Mouse (Mus musculus) CD8-positive naive resting alpha-beta T cell, adult 2 months (primary cell): ENCODE data around the gene Iqgap2.

Source experiments
- DNase-seq, 2 experiments: peaks; one replicate each; pipeline ENCODE4 v3.0.0; 2022; ENCODE audit warnings: low read depth in 2 of 2, low spot score in 2 of 2

Iqgap2 gene

DNA sequence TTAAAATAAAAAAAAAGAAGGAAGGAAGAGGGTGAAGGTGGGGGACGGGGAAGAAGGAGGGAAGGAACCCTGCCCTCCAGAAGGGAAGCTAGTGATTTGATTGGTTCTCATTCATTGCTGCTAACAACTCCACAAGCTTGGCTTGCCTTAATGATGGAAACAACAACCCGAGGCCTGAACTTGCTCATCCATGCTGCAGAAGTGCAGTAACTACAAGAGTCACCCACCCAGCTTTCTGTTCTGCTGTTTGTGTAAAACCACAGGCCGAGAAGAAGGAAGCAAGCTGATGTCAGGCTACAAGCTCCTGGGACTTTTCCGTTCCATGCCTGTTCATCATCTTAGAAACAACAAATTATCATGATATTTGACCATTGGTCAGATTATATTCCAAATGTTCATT, 176.4 kb downstream of the Iqgap2 start:
- DNase-seq = no peak

DNA sequence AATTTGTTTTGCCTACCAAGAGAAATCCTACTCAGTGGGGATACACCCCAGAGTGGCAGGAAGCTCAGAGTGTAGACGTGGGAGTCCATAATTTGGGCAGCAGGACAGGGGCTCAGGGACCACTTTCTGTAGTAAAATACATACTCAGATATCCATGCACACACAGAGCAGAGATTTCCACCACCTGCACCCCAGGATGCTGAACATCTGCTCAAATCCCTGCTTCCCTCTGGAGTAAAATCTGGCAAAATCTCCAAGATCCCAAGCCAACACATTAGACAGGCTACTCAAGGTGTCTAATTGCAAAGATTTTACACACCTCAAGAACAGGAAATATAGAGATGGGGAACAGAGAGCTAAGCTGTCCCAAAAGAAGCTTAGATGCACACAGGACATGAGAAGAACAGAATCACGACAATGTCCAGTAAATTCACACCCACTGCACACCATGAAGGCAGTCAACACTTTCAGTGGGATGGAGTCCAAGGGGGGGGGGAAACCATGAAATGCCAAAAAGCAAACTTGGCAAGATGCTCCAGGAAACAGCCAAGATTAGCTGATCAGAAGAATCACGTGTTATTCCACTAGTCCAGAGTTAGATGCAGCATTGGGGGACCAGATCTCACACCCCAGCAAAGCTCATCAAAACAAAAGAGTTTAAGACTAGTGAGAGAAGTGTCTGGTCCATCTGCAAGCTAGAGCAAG, 177.3 kb downstream of the Iqgap2 start:
- no peak for DNase-seq

DNA sequence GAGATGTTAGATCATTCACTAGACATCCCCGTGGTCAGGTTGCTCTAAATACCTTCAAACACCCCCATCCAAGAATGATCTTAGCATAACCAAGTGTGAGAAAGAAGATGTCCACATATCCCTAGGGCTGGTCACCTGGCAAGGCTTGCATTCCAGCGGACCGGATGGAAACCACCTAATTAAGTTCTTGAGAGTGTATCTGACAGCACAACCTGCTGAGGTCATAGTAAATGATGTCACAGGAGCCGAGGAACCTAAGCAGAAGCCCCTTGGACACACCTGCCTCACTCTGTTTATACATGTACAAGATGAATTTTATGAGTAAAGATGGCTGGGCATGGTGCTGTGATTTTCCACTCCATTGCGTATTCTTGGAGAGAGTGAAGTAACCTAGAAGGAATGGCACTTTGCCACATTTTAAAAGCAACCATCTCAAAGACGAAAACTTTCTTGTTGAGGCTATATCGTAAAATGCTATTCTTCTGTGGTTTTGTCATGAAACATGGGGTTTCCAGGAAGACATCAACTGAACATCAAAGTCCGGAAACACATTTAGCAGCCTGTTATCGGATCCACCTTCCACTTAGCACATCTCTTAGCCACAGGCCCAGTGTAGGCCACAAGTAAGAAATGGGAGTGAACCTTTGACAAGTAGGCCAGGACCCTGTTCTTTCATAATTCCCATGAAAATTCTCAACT, 179.0 kb downstream of the Iqgap2 start:
- DNase-seq = peak; percentile 51 to 58

DNA sequence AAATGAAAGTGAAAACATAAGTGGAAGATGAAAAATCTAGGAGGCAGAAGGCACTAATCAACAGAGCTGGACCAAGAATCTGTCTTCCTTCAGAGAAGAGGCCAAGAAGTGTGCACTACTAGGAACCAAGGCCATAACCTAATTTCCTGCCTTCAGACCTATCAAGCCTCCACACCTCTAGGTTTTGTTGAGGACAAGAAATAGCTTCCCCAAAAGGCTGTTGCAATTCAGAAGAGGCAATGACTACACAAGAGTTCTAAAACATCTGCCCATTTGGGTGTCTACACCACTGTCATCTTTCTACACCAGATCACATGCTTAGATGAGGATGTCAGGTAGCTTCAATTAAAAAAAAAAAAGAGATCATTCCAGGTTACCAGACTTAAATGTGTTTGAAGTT, 179.7 kb downstream of the Iqgap2 start:
- DNase-seq = no peak

DNA sequence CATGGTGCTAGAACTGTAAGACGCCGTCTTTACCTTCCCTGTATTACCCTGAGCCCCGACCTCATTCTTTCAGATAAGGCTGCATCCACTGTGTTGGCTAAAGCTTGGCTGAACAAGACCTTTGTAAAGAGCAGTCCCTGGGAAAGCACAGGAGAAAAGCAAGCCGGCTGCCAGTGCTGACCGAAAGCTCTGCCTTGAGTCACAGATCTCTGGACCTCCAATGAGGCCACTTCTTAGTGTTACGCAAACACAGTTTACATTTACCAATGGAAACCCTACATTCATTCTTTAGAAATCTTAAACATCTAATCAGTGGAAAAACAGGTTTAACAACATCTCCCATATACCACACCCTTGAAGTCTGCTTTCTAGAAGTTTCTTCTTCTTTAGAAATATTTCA, 186.1 kb downstream of the Iqgap2 start:
- no peak for DNase-seq

GRCm38 (mm10) chr13:95703376-95703775, 188.3 kb downstream of the Iqgap2 start:
- DNase-seq = no peak

DNA sequence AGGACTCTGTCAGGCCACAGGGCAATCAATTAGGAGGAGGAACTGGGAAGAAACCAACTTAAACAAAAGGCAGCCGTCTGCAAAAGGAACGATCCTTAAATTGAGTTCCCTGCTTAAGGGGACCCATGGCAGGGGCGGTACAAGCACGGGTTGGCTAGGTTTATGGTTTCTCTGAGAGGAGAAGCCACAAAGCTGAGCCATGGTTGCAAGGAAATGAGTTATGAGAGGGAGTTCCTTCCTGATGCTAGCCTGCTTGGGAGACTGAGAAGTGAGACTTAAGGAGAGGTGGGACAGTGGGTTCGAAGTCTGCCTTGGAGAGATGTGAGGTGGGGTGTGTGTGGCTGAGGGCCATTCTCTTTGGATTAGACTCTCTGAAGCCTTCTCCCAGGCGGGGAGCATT, 193.8 kb downstream of the Iqgap2 start:
- DNase-seq = no peak

GRCm38 (mm10) chr13:95696654-95697163, 195.0 kb downstream of the Iqgap2 start, which contains the start of gene F2rl2:
Gene F2rl2, plus strand, starts transcription at chr13:95696853.
- peak; percentile 33 to 43 for DNase-seq

DNA sequence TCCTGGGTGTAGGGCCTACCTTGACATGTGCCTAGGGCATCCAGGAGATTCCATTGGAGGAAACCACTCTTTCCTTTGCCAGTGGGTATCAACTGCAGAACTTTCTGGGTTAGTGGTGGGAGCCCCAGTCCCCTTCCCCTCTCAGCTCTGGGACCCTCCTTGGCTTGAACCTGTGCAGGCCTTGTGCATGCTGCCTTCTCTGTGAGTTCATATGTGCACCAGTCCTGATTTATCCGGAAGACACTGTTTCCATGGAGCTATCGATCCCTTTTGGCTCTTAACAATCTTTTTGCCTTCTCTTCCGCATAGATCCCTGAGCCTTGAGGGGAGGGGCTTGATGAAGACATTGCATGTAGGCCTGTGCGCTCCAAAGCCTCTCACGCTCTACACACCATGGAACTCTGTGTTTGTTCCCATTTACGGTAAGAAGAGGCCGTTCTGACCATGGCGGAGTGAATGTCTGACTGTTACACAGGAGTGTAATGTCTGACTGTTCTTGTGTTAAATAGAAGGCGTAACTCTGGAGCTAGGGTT, 195.5 kb downstream of the Iqgap2 start:
- DNase-seq = no peak

GRCm38 (mm10) chr13:95692201-95692600, 199.5 kb downstream of the Iqgap2 start:
- no peak for DNase-seq

DNA sequence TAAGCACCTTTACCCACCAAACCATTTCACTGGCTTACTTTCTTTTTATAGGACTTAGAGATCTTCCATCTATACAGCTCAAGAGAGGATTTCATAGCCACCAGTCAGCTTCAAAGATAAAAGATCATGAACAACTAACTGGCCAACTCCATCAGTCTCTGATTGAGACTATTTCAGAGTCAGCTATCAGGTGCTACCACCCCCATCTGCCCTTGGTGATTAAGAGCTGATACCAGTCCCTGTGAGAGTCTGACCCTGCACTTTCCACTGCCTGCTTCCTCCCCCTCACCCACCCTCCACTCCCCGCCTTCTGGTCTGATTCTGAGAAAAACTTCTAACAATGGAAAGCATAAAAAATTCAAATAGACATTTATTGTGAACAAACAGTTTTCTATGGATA, 203.1 kb downstream of the Iqgap2 start:
- DNase-seq = no peak

GRCm38 (mm10) chr13:95685736-95686135, 206.0 kb downstream of the Iqgap2 start:
- peak; percentile 33 to 54 for DNase-seq

GRCm38 (mm10) chr13:95684656-95685244, 207.0 kb downstream of the Iqgap2 start:
- DNase-seq = peak in 1 of 2 experiments; percentile 21

DNA sequence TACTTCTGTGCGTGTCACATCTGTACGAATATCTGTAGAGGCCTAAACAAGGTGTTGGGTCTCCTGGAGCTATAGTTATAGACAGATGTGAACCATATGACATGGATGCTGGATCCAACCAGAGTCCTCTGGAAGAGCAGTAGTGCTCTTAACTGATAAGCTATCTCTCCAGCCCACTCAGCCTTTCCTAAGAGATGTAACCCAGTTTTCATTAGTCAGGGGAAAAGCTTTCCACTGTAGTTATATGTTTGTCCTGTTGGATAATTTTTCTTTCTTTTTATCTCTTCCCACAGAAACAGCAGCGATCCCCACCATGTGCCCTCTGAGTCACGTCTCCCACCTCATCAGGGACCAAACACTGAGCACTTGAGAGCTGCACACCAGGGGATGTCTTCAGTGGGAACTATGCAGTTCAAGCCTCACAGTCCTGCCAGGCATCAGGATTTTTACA, 212.2 kb downstream of the Iqgap2 start:
- no peak for DNase-seq

GRCm38 (mm10) chr13:95679078-95679477, 212.6 kb downstream of the Iqgap2 start:
- DNase-seq = no peak

- DNase-seq = no peak
Measured at GRCm38 (mm10) chr13:95672372-95672771, 219.3 kb downstream of the Iqgap2 start.

DNA sequence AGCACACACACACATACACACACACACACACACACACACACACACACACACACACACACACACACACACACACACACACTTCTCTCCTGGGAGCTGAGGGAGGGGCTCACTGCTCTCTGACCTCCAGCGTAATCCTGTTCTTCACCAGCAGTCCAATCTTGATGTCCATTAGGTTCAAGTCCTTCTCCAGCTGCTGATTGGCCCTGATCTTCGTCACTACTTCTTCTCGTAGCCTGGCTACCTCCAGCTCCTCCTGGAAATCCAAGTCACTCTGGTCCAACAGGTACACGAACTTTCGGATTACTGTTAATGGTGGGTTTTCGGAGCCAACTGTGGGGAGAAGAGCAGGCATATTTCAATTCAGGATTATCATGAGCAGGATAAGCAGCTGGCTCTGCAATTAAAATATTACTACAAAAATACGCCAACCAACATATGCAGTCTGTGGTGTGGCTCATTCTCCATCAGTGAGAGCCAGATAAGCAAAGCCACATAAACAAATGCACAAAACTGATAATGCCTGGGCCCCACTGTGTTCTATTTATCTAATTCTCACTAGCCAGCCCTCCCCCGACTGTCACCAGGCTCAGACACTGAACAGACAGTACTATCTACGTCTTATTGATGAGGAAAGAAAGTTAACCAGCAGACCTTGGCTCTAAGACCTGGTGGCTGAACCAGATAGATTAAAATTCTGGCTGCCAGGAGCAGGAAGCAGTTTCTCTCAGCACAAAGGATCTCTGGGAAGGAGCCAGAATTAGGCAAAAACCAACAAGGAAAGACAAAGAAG, 220.4 kb downstream of the Iqgap2 start:
- no peak for DNase-seq

DNA sequence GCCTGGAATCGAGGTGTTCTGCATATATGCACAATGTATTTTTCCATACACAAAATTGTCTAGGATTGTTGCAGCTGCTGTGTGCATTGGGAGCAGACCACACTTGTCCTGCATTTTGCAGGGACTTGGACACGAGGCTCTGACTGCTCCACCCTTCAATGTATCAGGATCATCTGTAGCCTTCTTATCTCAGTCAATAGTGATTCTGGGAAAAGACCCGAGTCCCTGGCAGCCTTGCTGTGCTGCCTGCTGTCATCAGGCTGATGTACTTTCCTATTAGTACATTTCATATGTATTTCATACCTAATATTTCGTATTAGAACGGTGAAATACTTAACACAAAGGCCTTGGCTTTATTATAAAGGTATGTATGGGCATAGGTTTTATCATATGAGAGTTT, 221.2 kb downstream of the Iqgap2 start:
- DNase-seq = no peak

DNA sequence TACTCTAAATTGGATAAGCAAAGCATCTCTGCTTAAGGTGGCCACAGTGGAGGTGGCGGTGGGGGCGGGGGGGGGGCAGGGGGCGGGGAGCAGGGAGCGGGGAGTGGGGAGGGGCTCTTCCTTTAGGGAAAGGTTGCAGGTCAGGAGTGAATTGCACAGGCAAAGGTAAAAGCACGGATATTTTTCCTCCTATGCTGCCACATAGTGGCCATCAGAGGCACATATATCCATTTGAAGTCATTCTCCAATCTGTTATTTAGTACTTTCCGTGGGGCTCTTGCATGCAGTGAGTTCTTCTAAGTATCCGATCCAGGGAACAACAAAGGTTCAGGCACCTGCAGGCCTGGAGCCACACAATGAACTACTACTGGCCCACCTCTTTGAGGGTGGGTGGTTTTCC, 224.5 kb downstream of the Iqgap2 start:
- no peak for DNase-seq

GRCm38 (mm10) chr13:95665644-95666356, 225.9 kb downstream of the Iqgap2 start:
- DNase-seq = no peak
